Mouse (Mus musculus): ENCODE results near the gene Plpp2. TPM values are rescaled to one million over a fixed set of nuclear protein-coding genes. Genes with fewer than 3 reads are reported as not detected.

The Plpp2 gene
- polyA plus RNA-seq, 1 experiment: 23.5 TPM

DNA sequence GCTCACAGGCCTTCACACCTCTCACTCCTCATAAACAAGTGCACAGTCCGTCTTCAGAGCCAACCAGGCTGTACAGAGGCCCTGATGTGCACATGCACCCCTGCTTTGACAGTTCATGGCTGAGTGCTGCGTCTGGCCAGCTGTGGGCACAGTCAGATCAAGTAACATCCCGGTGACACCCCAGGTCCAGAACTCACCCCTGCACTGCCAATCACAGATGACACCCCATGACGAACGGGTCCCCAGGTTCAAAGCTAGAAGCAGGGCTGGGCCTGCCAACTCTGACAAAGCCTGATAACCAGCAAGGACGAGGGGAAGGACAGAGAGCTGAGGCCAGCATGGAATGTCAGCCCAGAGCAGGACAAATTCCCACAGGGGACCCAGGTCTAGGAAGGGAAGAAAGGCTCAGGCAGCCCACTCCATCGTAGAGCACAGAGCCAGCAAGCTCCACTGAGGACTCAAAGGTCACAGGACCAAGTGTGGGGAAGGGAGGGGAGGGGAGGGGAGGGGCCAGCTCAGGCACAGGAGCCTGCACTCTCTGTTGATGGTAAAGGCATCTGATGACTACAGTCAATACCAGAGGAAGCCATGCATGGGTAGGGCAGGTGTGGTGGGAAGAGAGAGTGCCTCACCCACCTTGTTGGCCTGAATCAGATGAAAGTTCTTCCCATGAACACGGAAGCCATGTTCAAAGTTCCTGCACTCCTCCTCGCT, 10.4 kb upstream of the Plpp2 start:
- peaks cover 1% of the 10 kb centered on the region; the same call in 1 of the 2 replicates for H3K4me1 ChIP-seq (ENCODE audit: control insufficient read depth, insufficient read depth, low read length)
- no peak overlapping the region for H3K4me3 ChIP-seq (ENCODE audit: insufficient read depth, low read length)
- TF ChIP-seq CTCF (IDR thresholded peaks at IDR 0.05; ENCODE audit: borderline replicate concordance, insufficient read depth, low read length): no peak
- TF ChIP-seq POLR2A (IDR thresholded peaks at IDR 0.05; ENCODE audit: low read depth, low read length): no peak
- no peak overlapping the region for H3K27ac ChIP-seq (ENCODE audit: insufficient read depth, low read length)

DNA sequence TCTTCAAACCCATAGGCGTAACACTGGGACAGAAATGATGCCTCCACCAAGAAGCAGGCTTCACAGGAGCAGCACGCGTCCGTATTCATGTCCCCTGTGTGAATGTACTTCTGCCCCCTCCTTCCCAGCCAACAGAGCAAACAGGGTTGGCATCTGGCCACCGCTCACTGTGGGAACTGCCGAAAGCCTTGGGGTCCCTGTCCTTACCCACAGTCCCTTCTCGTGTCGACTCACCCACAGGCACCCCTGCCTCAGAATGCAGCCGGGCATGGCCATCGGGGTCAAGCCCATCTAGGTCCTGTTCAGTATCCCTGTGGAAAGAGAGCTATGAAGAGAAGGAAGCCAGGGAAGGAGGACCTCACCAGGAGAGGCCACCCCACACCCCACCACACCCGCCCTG, 8.6 kb upstream of the Plpp2 start:
- Histone ChIP-seq H3K27ac (ENCODE audit: insufficient read depth, low read length) (no peak overlapping the region), H3K4me3 (ENCODE audit: insufficient read depth, low read length) (no peak overlapping the region), H3K4me1 (ENCODE audit: control insufficient read depth, insufficient read depth, low read length) (peaks cover 5% of the 10 kb centered on the region; the same call in 1 of the 2 replicates)
- no peak for TF ChIP-seq CTCF (IDR thresholded peaks at IDR 0.05; ENCODE audit: borderline replicate concordance, insufficient read depth, low read length)
- TF ChIP-seq POLR2A (IDR thresholded peaks at IDR 0.05; ENCODE audit: low read depth, low read length): no peak

DNA sequence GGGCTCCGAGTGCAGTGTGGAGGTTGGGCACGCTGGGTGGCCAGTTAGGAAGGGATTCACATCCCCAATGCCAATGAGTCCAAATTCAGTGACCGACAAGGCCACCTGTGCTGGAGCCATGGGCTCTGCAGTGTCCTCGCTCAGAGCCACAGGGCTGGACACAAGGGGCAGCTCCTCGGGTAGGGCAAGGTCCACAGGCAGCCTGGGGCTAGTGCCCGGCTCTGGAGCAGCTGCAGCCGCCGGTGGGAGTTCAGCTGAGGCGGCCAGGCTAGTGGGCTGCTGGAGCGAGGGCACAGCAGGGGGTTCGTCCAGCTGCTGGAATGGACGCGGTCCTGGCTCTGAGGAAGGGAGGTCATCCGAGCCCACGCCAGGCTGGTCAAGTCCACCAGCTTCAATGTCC, 7.9 kb upstream of the Plpp2 start:
- no peak overlapping the region for H3K27ac ChIP-seq (ENCODE audit: insufficient read depth, low read length)
- H3K4me1 ChIP-seq (ENCODE audit: control insufficient read depth, insufficient read depth, low read length): peaks cover 5% of the 10 kb centered on the region; the same call in 1 of the 2 replicates
- TF ChIP-seq POLR2A (IDR thresholded peaks at IDR 0.05; ENCODE audit: low read depth, low read length) (no peak), CTCF (IDR thresholded peaks at IDR 0.05; ENCODE audit: borderline replicate concordance, insufficient read depth, low read length) (no peak)

DNA sequence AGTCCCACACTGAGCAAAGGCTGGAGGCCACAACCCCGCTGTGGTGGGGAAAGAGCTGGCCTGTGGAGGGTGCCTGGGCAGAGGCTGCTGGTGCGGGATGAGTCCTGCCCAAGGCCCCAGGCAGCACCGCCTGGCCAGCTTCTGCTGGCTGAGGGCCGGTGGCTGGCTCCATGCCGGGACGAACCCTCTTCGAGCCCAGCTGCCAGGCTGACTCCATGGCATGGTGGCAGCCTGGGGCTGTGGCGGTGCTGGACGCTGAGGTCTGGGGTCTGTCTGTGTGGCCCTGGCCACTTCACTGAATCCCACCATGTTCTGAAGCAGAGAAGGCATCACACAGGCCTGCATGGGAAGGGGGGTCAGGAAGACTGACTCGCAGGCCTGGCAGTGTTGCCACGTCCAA, 7.2 kb upstream of the Plpp2 start:
- peaks cover 5% of the 10 kb centered on the region; the same call in 1 of the 2 replicates for H3K4me1 ChIP-seq (ENCODE audit: control insufficient read depth, insufficient read depth, low read length)
- TF ChIP-seq CTCF (IDR thresholded peaks at IDR 0.05; ENCODE audit: borderline replicate concordance, insufficient read depth, low read length) (no peak), POLR2A (IDR thresholded peaks at IDR 0.05; ENCODE audit: low read depth, low read length) (no peak)
- H3K4me3 ChIP-seq (ENCODE audit: insufficient read depth, low read length): no peak overlapping the region
- H3K27ac ChIP-seq (ENCODE audit: insufficient read depth, low read length): no peak overlapping the region

More for the DNA sequence above, 7.9 kb upstream of the Plpp2 start:
- H3K4me3 ChIP-seq (ENCODE audit: insufficient read depth, low read length): no peak overlapping the region

DNA sequence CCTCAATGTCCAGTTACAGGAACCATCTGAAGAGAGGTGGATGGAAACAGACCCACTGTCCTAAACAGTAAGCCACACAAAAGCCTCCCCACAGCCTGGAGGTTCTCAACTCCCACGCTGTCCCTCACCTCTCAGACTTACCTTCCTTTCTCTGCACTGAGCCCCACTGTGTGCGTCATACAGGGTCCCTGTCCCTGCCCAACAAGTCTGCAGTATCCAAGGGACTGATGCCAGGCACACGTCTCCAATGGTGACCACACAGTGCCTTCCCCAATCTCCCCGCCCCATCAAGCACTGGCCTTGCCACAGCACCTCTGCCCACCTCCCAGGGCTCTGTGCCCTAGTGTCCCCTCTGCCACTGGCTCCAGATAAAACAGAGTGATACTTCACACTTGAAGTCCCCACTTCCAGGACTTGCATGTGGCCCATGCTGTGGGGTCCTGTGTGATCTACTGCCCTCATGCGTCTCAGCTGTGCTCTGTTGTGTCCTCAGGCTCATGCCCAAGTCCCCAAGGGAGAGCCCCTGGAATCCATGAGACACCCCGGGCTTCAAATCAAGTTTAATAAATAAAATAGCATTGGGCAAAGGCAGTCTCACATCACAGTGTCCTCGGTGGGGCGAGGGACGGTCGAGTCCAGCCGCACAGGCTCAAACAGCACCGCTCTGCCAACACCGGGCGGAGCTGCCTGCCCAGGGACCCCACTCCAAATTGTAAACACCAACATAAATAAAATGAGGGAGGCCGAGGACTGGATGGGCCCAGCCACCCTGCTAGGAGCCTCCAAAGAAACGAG, 6.3 kb upstream of the Plpp2 start:
- TF ChIP-seq POLR2A (IDR thresholded peaks at IDR 0.05; ENCODE audit: low read depth, low read length) (no peak), CTCF (IDR thresholded peaks at IDR 0.05; ENCODE audit: borderline replicate concordance, insufficient read depth, low read length) (no peak)
- no peak overlapping the region for H3K27ac ChIP-seq (ENCODE audit: insufficient read depth, low read length)
- peaks cover 5% of the 10 kb centered on the region; the same call in 1 of the 2 replicates for H3K4me1 ChIP-seq (ENCODE audit: control insufficient read depth, insufficient read depth, low read length)
- no peak overlapping the region for H3K4me3 ChIP-seq (ENCODE audit: insufficient read depth, low read length)

DNA sequence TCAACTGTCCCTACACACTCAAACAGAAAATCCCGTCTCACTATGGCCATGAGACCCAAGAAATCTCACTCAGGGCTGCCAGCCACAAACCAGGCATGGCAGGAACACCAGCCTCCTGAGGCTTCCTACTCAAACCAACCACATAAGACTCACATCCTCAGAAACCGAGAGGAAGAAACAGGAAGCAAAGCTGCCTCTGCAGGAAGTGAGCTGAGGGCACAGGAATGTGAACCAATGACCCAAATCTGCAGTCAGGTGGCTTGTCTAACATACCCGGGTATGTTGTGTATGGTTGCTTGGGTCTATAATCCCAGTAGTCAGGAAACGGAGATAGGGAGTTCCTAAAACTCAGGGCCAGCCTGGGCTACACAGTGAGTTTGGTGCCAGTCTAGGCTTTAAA, 5.3 kb upstream of the Plpp2 start:
- no peak overlapping the region for H3K4me3 ChIP-seq (ENCODE audit: insufficient read depth, low read length)
- TF ChIP-seq POLR2A (IDR thresholded peaks at IDR 0.05; ENCODE audit: low read depth, low read length) (no peak), CTCF (IDR thresholded peaks at IDR 0.05; ENCODE audit: borderline replicate concordance, insufficient read depth, low read length) (no peak)
- peaks cover 5% of the 10 kb centered on the region; the same call in 1 of the 2 replicates for H3K4me1 ChIP-seq (ENCODE audit: control insufficient read depth, insufficient read depth, low read length)
- H3K27ac ChIP-seq (ENCODE audit: insufficient read depth, low read length): no peak overlapping the region

DNA sequence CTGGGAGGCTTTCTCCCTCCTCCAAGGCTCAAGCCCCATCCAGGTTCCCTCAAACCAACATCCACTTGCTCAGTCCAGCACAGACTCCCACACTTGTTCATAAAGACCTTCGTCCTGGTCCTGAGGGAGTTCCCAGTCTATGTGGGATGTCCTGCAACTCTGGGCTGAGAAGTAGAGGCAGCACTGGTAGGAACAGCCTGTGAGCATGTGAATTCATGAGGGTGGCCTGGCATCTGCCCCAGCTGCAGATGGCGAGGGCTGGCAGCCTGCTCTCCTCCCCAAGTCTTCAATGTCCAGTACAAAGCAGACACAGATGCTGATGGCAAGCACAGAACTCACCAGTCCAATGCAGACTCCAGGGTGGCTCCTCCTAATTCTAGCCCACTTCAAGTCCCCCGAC, 4.7 kb upstream of the Plpp2 start:
- no peak for TF ChIP-seq CTCF (IDR thresholded peaks at IDR 0.05; ENCODE audit: borderline replicate concordance, insufficient read depth, low read length)
- no peak for TF ChIP-seq POLR2A (IDR thresholded peaks at IDR 0.05; ENCODE audit: low read depth, low read length)

DNA sequence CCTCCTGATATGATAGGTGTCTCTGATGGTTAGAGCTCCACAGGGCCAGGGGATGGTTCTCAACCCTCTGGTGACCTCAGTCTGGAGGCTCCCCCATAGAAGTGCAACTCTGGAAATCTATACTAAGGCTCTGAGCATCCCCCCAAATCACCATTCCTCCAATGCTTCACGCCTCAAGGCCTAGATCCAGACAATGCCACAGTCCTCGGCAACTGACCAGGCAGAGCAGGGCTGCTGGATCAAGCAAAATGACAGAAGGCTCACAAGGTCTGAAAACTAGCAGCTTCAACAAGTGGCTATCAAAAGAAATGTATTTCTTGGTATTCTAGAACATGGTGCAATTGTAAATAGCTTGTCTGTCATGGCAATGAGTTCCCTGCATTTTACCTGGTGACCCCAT, 4.2 kb upstream of the Plpp2 start:
- no peak overlapping the region for H3K4me3 ChIP-seq (ENCODE audit: insufficient read depth, low read length)
- no peak for TF ChIP-seq POLR2A (IDR thresholded peaks at IDR 0.05; ENCODE audit: low read depth, low read length)
- H3K27ac ChIP-seq (ENCODE audit: insufficient read depth, low read length): no peak overlapping the region
- peaks cover 5% of the 10 kb centered on the region; the same call in 1 of the 2 replicates for H3K4me1 ChIP-seq (ENCODE audit: control insufficient read depth, insufficient read depth, low read length)

More for the DNA sequence above, 4.7 kb upstream of the Plpp2 start:
- Histone ChIP-seq H3K27ac (ENCODE audit: insufficient read depth, low read length) (no peak overlapping the region), H3K4me1 (ENCODE audit: control insufficient read depth, insufficient read depth, low read length) (peaks cover 5% of the 10 kb centered on the region; the same call in 1 of the 2 replicates), H3K4me3 (ENCODE audit: insufficient read depth, low read length) (no peak overlapping the region)

DNA sequence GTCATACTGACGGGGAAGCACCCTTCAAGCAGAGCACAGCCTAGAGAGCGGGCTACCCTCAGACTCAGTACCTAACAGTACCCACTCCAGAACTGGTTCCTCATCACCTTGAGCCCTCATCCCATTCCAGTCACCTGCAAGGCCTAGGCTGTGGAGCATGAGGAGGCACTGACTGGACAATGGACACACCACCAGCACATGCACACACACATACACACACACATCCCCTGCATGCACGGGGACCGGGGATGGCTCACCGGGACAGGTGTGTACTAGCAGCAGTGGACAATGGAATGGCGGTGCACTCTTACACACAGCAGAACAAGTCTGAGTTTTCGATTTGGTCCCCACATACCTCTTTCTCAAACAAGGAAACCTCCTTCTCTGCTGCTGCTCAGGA, 3.7 kb upstream of the Plpp2 start:
- peaks cover 5% of the 10 kb centered on the region; the same call in 1 of the 2 replicates for H3K4me1 ChIP-seq (ENCODE audit: control insufficient read depth, insufficient read depth, low read length)
- no peak overlapping the region for H3K27ac ChIP-seq (ENCODE audit: insufficient read depth, low read length)
- TF ChIP-seq CTCF (IDR thresholded peaks at IDR 0.05; ENCODE audit: borderline replicate concordance, insufficient read depth, low read length): no peak
- TF ChIP-seq POLR2A (IDR thresholded peaks at IDR 0.05; ENCODE audit: low read depth, low read length): no peak
- no peak overlapping the region for H3K4me3 ChIP-seq (ENCODE audit: insufficient read depth, low read length)

Data from embryonic fibroblast, embryonic 13.5 days (primary cell).